Mouse (Mus musculus) mature B cell (primary cell): ENCODE results near the gene Gm21783.
"Not testable (repeated sequence)": the region's sequence is repeated elsewhere in the genome, so short reads cannot be mapped to it uniquely, and the experiment has no call there.

Experiments
- in situ Hi-C: fragments of 300-500 bp; cut with MboI; formaldehyde crosslinking; loops from 2 replicates; pipeline ENCODE4 v1.14.3; 2019

Gm21783 gene

GRCm38 (mm10) chrY:44981163-44981562 is at the start of gene Gm21783:
TSS of gene Gm21783 (minus strand) at chrY:44981263.
- in situ Hi-C loops: not testable (repeated sequence)
